Mouse (Mus musculus) frontal cortex, postnatal 14 days (tissue): ENCODE measurements at regions not wholly inside any gene's neighbourhood (a gene's known extent, or its start where the extent isn't known, plus 50 kb on each side); places are given as distances from the start of the nearest gene placed in this dataset.
A peak's percentile ranks its signal among the peaks of the same experiment; 100 is the strongest.

Experiments used
- DNase-seq, 2 experiments: peaks; one replicate each; pipeline ENCODE4 v3.0.0; 2022; ENCODE audit warnings: low spot score in 2 of 2

GRCm38 (mm10) chr6:140178425-140179193 lies 137.4 kb upstream of the Plcz1 start:
- DNase-seq = no peak

- DNase-seq = no peak
Observed at GRCm38 (mm10) chr6:140172716-140173115, 131.5 kb upstream of the Plcz1 start.

GRCm38 (mm10) chr6:140169836-140170235 lies 128.6 kb upstream of the Plcz1 start:
- DNase-seq = no peak

- DNase-seq = no peak
Observed at GRCm38 (mm10) chr6:140167182-140167581, 125.9 kb upstream of the Plcz1 start.

GRCm38 (mm10) chr6:140162729-140163128 lies 121.5 kb upstream of the Plcz1 start:
- no peak for DNase-seq

GRCm38 (mm10) chr6:140161482-140161881 lies 120.2 kb upstream of the Plcz1 start:
- DNase-seq = no peak

- DNase-seq = no peak
Observed at GRCm38 (mm10) chr6:140160946-140161345, 119.7 kb upstream of the Plcz1 start.

- no peak for DNase-seq
Observed at GRCm38 (mm10) chr6:140158986-140159385, 117.7 kb upstream of the Plcz1 start.

GRCm38 (mm10) chr6:140157375-140157774 lies 116.1 kb upstream of the Plcz1 start:
- no peak for DNase-seq

GRCm38 (mm10) chr6:140152418-140153176 lies 111.3 kb upstream of the Plcz1 start:
- peak in 1 of 2 experiments; percentile 23 for DNase-seq

- DNase-seq = no peak
Observed at GRCm38 (mm10) chr6:140148628-140149245, 107.5 kb upstream of the Plcz1 start.

GRCm38 (mm10) chr6:140148138-140148537 lies 106.9 kb upstream of the Plcz1 start:
- DNase-seq = no peak

- DNase-seq = no peak
Observed at GRCm38 (mm10) chr6:140147711-140148110, 106.5 kb upstream of the Plcz1 start.

- no peak for DNase-seq
Observed at GRCm38 (mm10) chr6:140133734-140134133, 92.5 kb upstream of the Plcz1 start.

GRCm38 (mm10) chr6:140126645-140127044 lies 85.4 kb upstream of the Plcz1 start:
- no peak for DNase-seq

GRCm38 (mm10) chr6:140114024-140114423 lies 72.8 kb upstream of the Plcz1 start:
- DNase-seq = no peak

GRCm38 (mm10) chr6:140112054-140112453 lies 70.8 kb upstream of the Plcz1 start:
- no peak for DNase-seq

- DNase-seq = no peak
Observed at GRCm38 (mm10) chr6:140108083-140108482, 66.8 kb upstream of the Plcz1 start.

GRCm38 (mm10) chr6:140107628-140108027 lies 66.4 kb upstream of the Plcz1 start:
- no peak for DNase-seq

- no peak for DNase-seq
Observed at GRCm38 (mm10) chr6:140106141-140106540, 64.9 kb upstream of the Plcz1 start.

GRCm38 (mm10) chr6:140102043-140102442 lies 60.8 kb upstream of the Plcz1 start:
- no peak for DNase-seq

- DNase-seq = no peak
Observed at GRCm38 (mm10) chr6:140095416-140095815, 54.2 kb upstream of the Plcz1 start.
